Mouse (Mus musculus) bone marrow macrophage, adult 2 months (primary cell): Measurements from ENCODE around the gene Tmco4.

Experiments
- CTCF ChIP-seq: IDR thresholded peaks from 2 replicates; pipeline ENCODE4 v1.5.1; 2012; ENCODE audit warnings: low read depth, mild to moderate bottlenecking, low read length, moderate library complexity
- POLR2A ChIP-seq: IDR thresholded peaks from 2 replicates; pipeline ENCODE4 v1.6.1; 2012; ENCODE audit warnings: mild to moderate bottlenecking, low read depth, low read length, borderline replicate concordance

GRCm38 (mm10) chr4:139088982-139089671 lies 116.4 kb downstream of the Tmco4 start:
- no peak for TF ChIP-seq CTCF
- no peak for TF ChIP-seq POLR2A
